Mouse (Mus musculus) spleen, embryonic (tissue): ENCODE data around the gene Zbtb16.

Experiments
- CTCF ChIA-PET: fragments of 350-600 bp; sonication (Branson Sonifier 250); formaldehyde crosslinking; loops from one replicate; lab custom pipeline; 2022; lab: Charles Lee

Gene Zbtb16

GRCm38 (mm10) chr9:48835631-48836565, at the start of gene Zbtb16:
Gene Zbtb16, minus strand, starts transcription at chr9:48836222.
- CTCF ChIA-PET = no interaction called here

- CTCF ChIA-PET = interaction anchor here (0.7 kb wide), 1 partner anchor 10 kb away, joined by 3 read pairs; no protein-coding TSS in a partner anchor
Observed at GRCm38 (mm10) chr9:48872896-48873295, 36.9 kb upstream of the Zbtb16 start.

GRCm38 (mm10) chr9:48866523-48867121, 30.6 kb upstream of the Zbtb16 start:
- CTCF ChIA-PET = no interaction called here

- CTCF ChIA-PET = no interaction called here
Observed at GRCm38 (mm10) chr9:48865235-48865634, 29.2 kb upstream of the Zbtb16 start.

GRCm38 (mm10) chr9:48861481-48861880, 25.5 kb upstream of the Zbtb16 start:
- CTCF ChIA-PET = no interaction called here

- CTCF ChIA-PET = interaction anchor here (0.5 kb wide), 1 partner anchor 15 kb away, joined by 3 read pairs; no protein-coding TSS in a partner anchor
Observed at GRCm38 (mm10) chr9:48860526-48860845, 24.5 kb upstream of the Zbtb16 start.

GRCm38 (mm10) chr9:48859828-48860525, 24.0 kb upstream of the Zbtb16 start:
- CTCF ChIA-PET = interaction anchor here (0.5 kb wide), 1 partner anchor 16 kb away, joined by 3 read pairs; no protein-coding TSS in a partner anchor

- CTCF ChIA-PET = no interaction called here
Observed at GRCm38 (mm10) chr9:48857944-48858343, 21.9 kb upstream of the Zbtb16 start.

- CTCF ChIA-PET = no interaction called here
Observed at GRCm38 (mm10) chr9:48856240-48856639, 20.2 kb upstream of the Zbtb16 start.

- CTCF ChIA-PET = no interaction called here
Observed at GRCm38 (mm10) chr9:48849531-48849930, 13.5 kb upstream of the Zbtb16 start.

GRCm38 (mm10) chr9:48839568-48839967, 3.5 kb upstream of the Zbtb16 start:
- CTCF ChIA-PET = no interaction called here

GRCm38 (mm10) chr9:48838346-48838745, 2.3 kb upstream of the Zbtb16 start:
- CTCF ChIA-PET = no interaction called here

- CTCF ChIA-PET = no interaction called here
Observed at GRCm38 (mm10) chr9:48837181-48837580, 1.2 kb upstream of the Zbtb16 start.

GRCm38 (mm10) chr9:48836566-48836930, 526 bp upstream of the Zbtb16 start:
- CTCF ChIA-PET = no interaction called here

GRCm38 (mm10) chr9:48834541-48835411, 1.2 kb downstream of the Zbtb16 start:
- CTCF ChIA-PET = no interaction called here

- CTCF ChIA-PET = no interaction called here
Observed at GRCm38 (mm10) chr9:48834006-48834405, 2.0 kb downstream of the Zbtb16 start.

- CTCF ChIA-PET = no interaction called here
Observed at GRCm38 (mm10) chr9:48833493-48833892, 2.5 kb downstream of the Zbtb16 start.

GRCm38 (mm10) chr9:48832473-48833100, 3.4 kb downstream of the Zbtb16 start:
- CTCF ChIA-PET = no interaction called here

- CTCF ChIA-PET = no interaction called here
Observed at GRCm38 (mm10) chr9:48831560-48832460, 4.2 kb downstream of the Zbtb16 start.

GRCm38 (mm10) chr9:48828839-48829238, 7.2 kb downstream of the Zbtb16 start:
- CTCF ChIA-PET = interaction anchor here (0.6 kb wide), 1 partner anchor 116 kb away, joined by 5 read pairs; no protein-coding TSS in a partner anchor
